In genomic region chr12:75616158-75616791, GRCm38 (mm10) we compare ENCODE assay signal across 8 mouse cellular contexts. TPM values are rescaled to one million over a fixed set of nuclear protein-coding genes. Genes with fewer than 3 reads are reported as not detected.
DNase-seq lines count a peak whose midpoint lies in the region; ATAC-seq lines count a peak whose summit lies in the region.

No protein-coding gene starts in this region.

- peak overlapping the region; percentile 60 for H3K4me2 ChIP-seq in kidney, embryonic 15.5 days

- no peaks in the 10 kb centered on the region for H3K36me3 ChIP-seq in heart, embryonic 10.5 days
- H3K36me3 ChIP-seq in kidney, embryonic 15.5 days = no peaks in the 10 kb centered on the region

- H3K27ac ChIP-seq in heart, embryonic 10.5 days = peak overlapping the region; percentile 78
- H3K27ac ChIP-seq in kidney, embryonic 15.5 days = no peak overlapping the region

- H3K4me3 ChIP-seq in heart, embryonic 10.5 days = peak overlapping the region; percentile 54
- peak overlapping the region; percentile 36 for H3K4me3 ChIP-seq in kidney, embryonic 15.5 days (replicated peaks)

- 6% methylated on average over 24 of the region's 24 CpGs for WGBS in heart, embryonic 10.5 days
- WGBS in kidney, embryonic 15.5 days = 7% methylated on average over 24 of the region's 24 CpGs

- peak; percentile 28 for DNase-seq in thymus, postnatal 4 days
- DNase-seq in thymus, postnatal 25 days = no peak
- peak; percentile 80 for DNase-seq in heart, embryonic 10.5 days (ENCODE audit: low spot score)
- DNase-seq in lung, postnatal 36 days = peak; percentile 22
- no peak for DNase-seq in spleen, adult 12 weeks (ENCODE audit: low spot score)
- no peak for DNase-seq in layer of hippocampus, adult 18-20 months (ENCODE audit: low spot score in 2 of 2)
- no peak for DNase-seq in layer of hippocampus, adult 9-11 months

- no peaks in the 10 kb centered on the region for H3K27me3 ChIP-seq in heart, embryonic 10.5 days (ENCODE audit: insufficient read depth, poor library complexity, severe bottlenecking)
- H3K27me3 ChIP-seq in kidney, embryonic 15.5 days = no peaks in the 10 kb centered on the region

- 0 out of 2 replicates have a peak overlapping the region, but pooled peaks have one; percentile 1 for H3K9ac ChIP-seq in kidney, embryonic 15.5 days

- ATAC-seq in kidney, embryonic 15.5 days (replicated peaks; ENCODE audit: low FRiP score) = peak; percentile 70

- H3K9me3 ChIP-seq in heart, embryonic 10.5 days = no peaks in the 10 kb centered on the region
- H3K9me3 ChIP-seq in kidney, embryonic 15.5 days (replicated peaks) = no peaks in the 10 kb centered on the region

- H3K4me1 ChIP-seq in heart, embryonic 10.5 days = peaks cover 7% of the 10 kb centered on the region
- H3K4me1 ChIP-seq in kidney, embryonic 15.5 days = 0 out of 2 replicates have a peak, but pooled peaks cover 4% of the 10 kb centered on the region

RNA-seq across cellular contexts. Expression of gene Ppp2r5e, which starts 20.2 kb away (rescaled TPM):
- polyA plus RNA-seq in heart, embryonic 10.5 days (2016; fragmentation: Nextera tagmentation; extraction: Ambion mirVana) = 8.8 and 9.4 TPM in 2 replicates
- 12.4 and 13.6 TPM in 2 replicates for polyA plus RNA-seq in kidney, embryonic 15.5 days (2015; fragmentation: Nextera tagmentation; extraction: Ambion mirVana)
- 10 to 100 TPM; 79.2 to 79.8 TPM for total RNA-seq in layer of hippocampus, adult 18-20 months (2021)

RNA-seq across cellular contexts. Expression of gene Wdr89, which starts 53.1 kb away (rescaled TPM):
- polyA plus RNA-seq in heart, embryonic 10.5 days (2016; fragmentation: Nextera tagmentation; extraction: Ambion mirVana) = 11.8 and 13.1 TPM in 2 replicates
- polyA plus RNA-seq in kidney, embryonic 15.5 days (2015; fragmentation: Nextera tagmentation; extraction: Ambion mirVana) = 13.2 and 15.4 TPM in 2 replicates
- total RNA-seq in layer of hippocampus, adult 18-20 months (2021) = 1 to 10 TPM; 3.5 to 3.8 TPM

Comparison
In these comparisons a context has a peak if more than half of its experiments do, and no peak if none do; other contexts are left out.
1. DNase-seq: peak in thymus, postnatal 4 days (single experiment), heart, embryonic 10.5 days (single experiment) and lung, postnatal 36 days (single experiment); none in thymus, postnatal 25 days (single experiment), spleen, adult 12 weeks (single experiment), layer of hippocampus, adult 18-20 months (0 of 2) and layer of hippocampus, adult 9-11 months (single experiment).